Mouse (Mus musculus): ENCODE results near the gene Trp53tg5.

- TF ChIP-seq POLR2A (IDR thresholded peaks at IDR 0.05; ENCODE audit: extremely low read depth, insufficient read depth, low read length) (no peak), CTCF (IDR thresholded peaks at IDR 0.05; ENCODE audit: low read depth, low read length) (no peak)
Measured at GRCm38 (mm10) chr2:164433278-164433895, 40.1 kb downstream of the Trp53tg5 start.

All from liver, adult 2 months (tissue).